Mouse (Mus musculus): ENCODE results near the gene Prcp. TPM values are rescaled to one million over a fixed set of nuclear protein-coding genes. Genes with fewer than 3 reads are reported as not detected.
"Not testable (repeated sequence)": the region's sequence is repeated elsewhere in the genome, so short reads cannot be mapped to it uniquely, and the experiment has no call there.

The Prcp gene
- polyA plus RNA-seq, 1 experiment from 2014 or later, result 120 TPM

GRCm38 (mm10) chr7:92920172-92920856 lies 46.0 kb downstream of the Prcp start:
- H3K36me3 ChIP-seq (ENCODE audit: inconsistent target), result peaks cover 37% of the 10 kb centered on the region
- no peak overlapping the region for H3K27ac ChIP-seq
- WGBS (ENCODE audit: missing documents), result 89% methylated on average over 6 of the region's 6 CpGs
- no peak overlapping the region for H3K4me3 ChIP-seq (ENCODE audit: inconsistent target)
- H3K79me2 ChIP-seq (ENCODE audit: inconsistent target), result no peaks in the 10 kb centered on the region

DNA sequence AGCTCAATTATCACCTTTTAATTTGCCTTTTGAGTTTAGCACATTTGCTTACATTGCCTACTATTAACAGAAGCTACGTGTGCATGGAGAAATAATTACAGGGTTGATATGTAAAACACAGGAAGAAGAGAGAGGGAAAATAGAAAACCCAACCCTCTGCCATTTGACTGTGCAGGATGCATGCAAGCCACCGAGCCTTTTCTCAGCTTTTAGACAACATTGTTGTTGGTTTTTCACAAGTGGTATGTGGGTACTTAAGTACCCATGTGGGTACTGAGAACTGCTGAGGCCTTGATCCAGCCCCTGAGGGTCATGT lies 46.5 kb downstream of the Prcp start:
- Histone ChIP-seq H3K4me3 (ENCODE audit: inconsistent target) (no peak overlapping the region), H3K27ac (no peak overlapping the region), H3K79me2 (ENCODE audit: inconsistent target) (no peaks in the 10 kb centered on the region), H3K36me3 (ENCODE audit: inconsistent target) (peaks cover 37% of the 10 kb centered on the region)
- whole genome bisulfite sequencing (ENCODE audit: missing documents), result 83% methylated on average over 2 of the region's 2 CpGs

GRCm38 (mm10) chr7:92932792-92933191 lies 58.5 kb downstream of the Prcp start:
- Histone ChIP-seq H3K27ac (no peak overlapping the region), H3K36me3 (ENCODE audit: inconsistent target) (peaks cover 11% of the 10 kb centered on the region; the same call in 1 of the 2 replicates), H3K79me2 (ENCODE audit: inconsistent target) (no peaks in the 10 kb centered on the region), H3K4me3 (ENCODE audit: inconsistent target) (no peak overlapping the region)
- 90% methylated on average over 8 of the region's 8 CpGs for WGBS (ENCODE audit: missing documents)

DNA sequence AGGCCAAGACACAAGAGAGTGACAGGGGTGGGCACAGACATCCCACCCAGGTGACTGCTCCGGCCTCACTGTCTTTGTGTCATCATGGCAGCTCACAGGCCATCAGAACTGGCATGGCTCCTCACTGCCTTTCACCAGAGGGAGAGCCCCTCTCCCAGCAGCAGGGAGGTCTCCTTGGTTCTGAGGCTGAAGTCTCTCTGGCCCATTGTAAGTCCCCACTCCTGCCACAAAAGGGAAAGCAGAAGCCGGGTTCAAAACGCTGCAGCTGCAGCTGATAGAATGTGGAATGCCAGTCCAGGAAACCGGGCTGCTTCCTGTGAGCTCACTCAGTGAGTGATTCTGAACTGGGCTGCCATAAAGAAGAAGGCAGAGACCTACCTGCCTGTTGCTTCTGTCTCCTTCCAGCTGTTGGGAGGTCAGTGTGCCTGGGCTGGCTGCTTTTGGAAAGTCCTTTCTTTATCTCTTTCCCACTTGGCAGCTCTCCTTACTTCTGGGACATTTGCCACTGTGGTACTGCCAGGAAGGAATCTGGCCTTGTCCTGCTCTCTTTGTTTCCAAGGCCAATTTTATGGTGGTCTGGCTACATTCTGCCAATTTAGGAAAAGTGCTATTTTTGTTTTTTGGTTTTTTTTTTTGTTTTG lies 59.2 kb downstream of the Prcp start:
- H3K4me3 ChIP-seq (ENCODE audit: inconsistent target); H3K27ac ChIP-seq; H3K79me2 ChIP-seq (ENCODE audit: inconsistent target): not testable (repeated sequence)
- WGBS (ENCODE audit: missing documents), result 50% methylated on average over 2 of the region's 4 CpGs
- peaks cover 11% of the 10 kb centered on the region; the same call in 1 of the 2 replicates for H3K36me3 ChIP-seq (ENCODE audit: inconsistent target)

DNA sequence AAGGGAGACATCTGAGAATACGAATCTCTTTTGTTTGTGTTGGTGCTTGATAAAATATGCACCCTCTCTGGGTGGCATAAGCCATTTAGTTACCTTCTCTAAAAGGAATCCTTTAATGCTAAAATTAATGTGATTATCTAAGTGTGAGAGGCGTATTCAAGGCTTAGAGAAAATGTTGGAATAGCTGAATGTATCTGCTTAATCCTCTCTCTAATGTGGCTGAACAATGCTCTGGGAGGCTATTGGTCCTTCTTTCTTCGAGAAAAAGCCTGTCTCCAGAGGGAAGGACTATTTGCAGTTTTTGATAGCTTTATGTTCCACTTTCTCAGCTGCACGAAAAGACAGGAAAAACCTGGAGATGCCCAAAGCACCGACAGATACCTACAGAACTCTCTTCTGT lies 62.5 kb downstream of the Prcp start:
- H3K4me3 ChIP-seq (ENCODE audit: inconsistent target), result no peak overlapping the region
- no peaks in the 10 kb centered on the region for H3K36me3 ChIP-seq (ENCODE audit: inconsistent target)
- H3K27ac ChIP-seq, result no peak overlapping the region
- 69% methylated on average over 5 of the region's 5 CpGs for WGBS (ENCODE audit: missing documents)
- no peaks in the 10 kb centered on the region for H3K79me2 ChIP-seq (ENCODE audit: inconsistent target)

GRCm38 (mm10) chr7:92937955-92938354 lies 63.7 kb downstream of the Prcp start:
- no peak overlapping the region for H3K27ac ChIP-seq
- H3K36me3 ChIP-seq (ENCODE audit: inconsistent target), result no peaks in the 10 kb centered on the region
- H3K4me3 ChIP-seq (ENCODE audit: inconsistent target), result no peak overlapping the region
- no peaks in the 10 kb centered on the region for H3K79me2 ChIP-seq (ENCODE audit: inconsistent target)
- WGBS (ENCODE audit: missing documents), result 48% methylated on average over 6 of the region's 6 CpGs

- Histone ChIP-seq H3K79me2 (ENCODE audit: inconsistent target) (no peaks in the 10 kb centered on the region), H3K36me3 (ENCODE audit: inconsistent target) (no peaks in the 10 kb centered on the region), H3K4me3 (ENCODE audit: inconsistent target) (no peak overlapping the region), H3K27ac (no peak overlapping the region)
- 85% methylated on average over 5 of the region's 5 CpGs for WGBS (ENCODE audit: missing documents)
Observed at GRCm38 (mm10) chr7:92939776-92940175, 65.5 kb downstream of the Prcp start.

GRCm38 (mm10) chr7:92950775-92951174 lies 76.5 kb downstream of the Prcp start:
- 79% methylated on average over 3 of the region's 3 CpGs for WGBS (ENCODE audit: missing documents)
- no peaks in the 10 kb centered on the region for H3K79me2 ChIP-seq (ENCODE audit: inconsistent target)
- H3K36me3 ChIP-seq (ENCODE audit: inconsistent target), result no peaks in the 10 kb centered on the region
- no peak overlapping the region for H3K27ac ChIP-seq
- no peak overlapping the region for H3K4me3 ChIP-seq (ENCODE audit: inconsistent target)

- WGBS (ENCODE audit: missing documents), result 95% methylated on average over 2 of the region's 2 CpGs
- H3K4me3 ChIP-seq (ENCODE audit: inconsistent target), result no peak overlapping the region
- H3K36me3 ChIP-seq (ENCODE audit: inconsistent target), result no peaks in the 10 kb centered on the region
- no peaks in the 10 kb centered on the region for H3K79me2 ChIP-seq (ENCODE audit: inconsistent target)
- H3K27ac ChIP-seq, result no peak overlapping the region
Observed at GRCm38 (mm10) chr7:92952210-92952609, 77.9 kb downstream of the Prcp start.

GRCm38 (mm10) chr7:92959758-92960157 lies 85.5 kb downstream of the Prcp start:
- no peaks in the 10 kb centered on the region for H3K36me3 ChIP-seq (ENCODE audit: inconsistent target)
- no peaks in the 10 kb centered on the region for H3K79me2 ChIP-seq (ENCODE audit: inconsistent target)
- no peak overlapping the region for H3K4me3 ChIP-seq (ENCODE audit: inconsistent target)
- WGBS (ENCODE audit: missing documents), result 83% methylated on average over 3 of the region's 3 CpGs
- H3K27ac ChIP-seq, result no peak overlapping the region

DNA sequence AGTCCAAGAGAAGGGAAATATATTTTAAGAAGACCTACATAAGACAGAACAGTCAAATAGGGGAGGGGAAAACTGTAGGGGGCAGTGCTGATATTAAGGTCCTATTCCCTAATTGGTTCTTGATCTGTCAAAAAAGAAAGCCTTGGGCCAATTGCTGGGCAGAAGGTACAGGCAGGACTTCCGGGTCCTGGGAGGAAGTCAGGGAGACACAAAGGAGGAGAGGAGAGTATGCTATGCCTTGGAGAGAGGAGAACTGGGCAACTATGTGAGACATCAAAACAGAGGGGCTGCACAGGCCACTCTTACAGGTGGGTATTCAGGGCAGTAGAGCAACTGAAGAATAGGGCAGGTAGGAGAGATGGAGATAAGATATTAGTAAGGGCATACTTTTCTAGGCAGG lies 87.6 kb downstream of the Prcp start:
- WGBS (ENCODE audit: missing documents), result 13% methylated on average over 1 of the region's 1 CpGs
- H3K27ac ChIP-seq, result no peak overlapping the region
- 0 out of 2 replicates have a peak overlapping the region, but pooled peaks have one; percentile 3 for H3K4me3 ChIP-seq (ENCODE audit: inconsistent target)

DNA sequence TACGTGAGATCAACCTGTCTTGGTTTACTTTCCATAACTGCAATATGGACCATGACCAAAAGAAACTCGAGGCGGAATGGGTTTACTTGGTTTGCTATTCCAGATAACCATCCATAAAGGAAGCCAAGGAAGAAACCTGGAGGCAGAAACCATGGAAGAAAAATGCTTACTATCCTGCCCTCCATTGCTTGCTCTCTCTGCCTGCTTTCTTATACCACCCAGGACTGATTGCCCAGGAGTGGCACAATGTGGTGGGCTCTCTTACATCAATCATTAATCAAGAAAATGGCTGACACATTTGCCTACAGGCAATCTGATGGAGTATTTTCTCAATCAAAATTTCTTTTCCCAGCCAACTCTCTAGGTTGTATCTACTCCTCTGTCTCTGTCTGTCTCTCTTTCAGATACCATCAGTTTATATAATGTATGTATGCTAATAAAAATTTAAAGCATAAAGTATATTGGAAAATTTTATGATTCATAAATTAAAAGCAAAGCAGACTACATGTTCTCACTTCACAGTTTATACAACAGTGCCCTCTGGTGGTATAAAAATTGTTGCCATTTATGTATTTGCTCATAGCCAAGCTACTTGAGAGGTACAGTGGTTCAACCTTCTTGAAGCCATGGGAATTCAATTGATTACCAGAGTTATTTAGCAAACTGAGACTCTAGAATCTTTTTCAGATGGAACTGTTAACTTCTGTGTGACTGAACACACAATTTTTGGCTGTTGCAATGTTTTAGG lies 90.7 kb downstream of the Prcp start:
- 73% methylated on average over 3 of the region's 3 CpGs for WGBS (ENCODE audit: missing documents)
- Histone ChIP-seq H3K36me3 (ENCODE audit: inconsistent target) (no peaks in the 10 kb centered on the region), H3K4me3 (ENCODE audit: inconsistent target) (no peak overlapping the region)

More for the DNA sequence above, 87.6 kb downstream of the Prcp start:
- H3K36me3 ChIP-seq (ENCODE audit: inconsistent target), result no peaks in the 10 kb centered on the region
- H3K79me2 ChIP-seq (ENCODE audit: inconsistent target), result no peaks in the 10 kb centered on the region

DNA sequence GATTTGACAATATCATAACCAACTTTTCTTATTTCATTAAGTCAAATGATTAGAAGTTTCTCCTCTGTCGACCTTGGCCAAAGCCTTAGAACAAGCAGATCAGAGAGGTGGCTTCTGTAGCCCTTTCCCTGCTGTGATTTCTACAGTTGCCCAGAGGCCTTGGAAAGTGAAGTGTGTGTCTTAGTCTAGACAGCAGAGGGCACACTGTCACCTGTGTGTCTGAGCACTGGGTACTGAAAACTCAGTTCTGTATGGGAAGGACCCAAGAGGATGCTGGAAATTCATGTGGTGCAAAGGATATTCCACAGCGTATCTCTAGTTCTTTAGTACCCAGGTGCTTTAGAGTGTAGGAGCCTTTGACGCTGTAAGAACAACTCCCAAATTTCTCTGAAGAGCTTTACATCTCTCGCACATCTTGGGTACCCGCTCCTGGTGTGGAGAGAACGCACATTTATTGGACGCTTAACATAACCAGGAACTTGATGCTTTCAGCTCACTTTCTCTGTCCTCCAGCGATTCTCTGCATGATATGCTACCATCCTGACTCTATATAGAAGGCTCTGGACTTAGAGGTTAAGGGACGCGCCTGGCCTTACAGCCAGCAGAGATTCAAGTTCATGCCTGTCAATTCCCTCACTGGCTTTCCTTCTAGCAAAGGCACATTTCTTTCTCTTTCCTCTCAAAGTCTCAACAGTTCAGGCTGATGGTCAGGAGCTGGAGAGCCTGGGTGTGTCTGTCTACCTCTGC lies 93.3 kb downstream of the Prcp start:
- WGBS (ENCODE audit: missing documents), result 77% methylated on average over 10 of the region's 10 CpGs
- H3K4me3 ChIP-seq (ENCODE audit: inconsistent target), result no peak overlapping the region
- no peak overlapping the region for H3K27ac ChIP-seq
- H3K36me3 ChIP-seq (ENCODE audit: inconsistent target), result no peaks in the 10 kb centered on the region
- H3K79me2 ChIP-seq (ENCODE audit: inconsistent target), result no peaks in the 10 kb centered on the region

More for the DNA sequence above, 90.7 kb downstream of the Prcp start:
- Histone ChIP-seq H3K79me2 (ENCODE audit: inconsistent target) (no peaks in the 10 kb centered on the region), H3K27ac (no peak overlapping the region)

DNA sequence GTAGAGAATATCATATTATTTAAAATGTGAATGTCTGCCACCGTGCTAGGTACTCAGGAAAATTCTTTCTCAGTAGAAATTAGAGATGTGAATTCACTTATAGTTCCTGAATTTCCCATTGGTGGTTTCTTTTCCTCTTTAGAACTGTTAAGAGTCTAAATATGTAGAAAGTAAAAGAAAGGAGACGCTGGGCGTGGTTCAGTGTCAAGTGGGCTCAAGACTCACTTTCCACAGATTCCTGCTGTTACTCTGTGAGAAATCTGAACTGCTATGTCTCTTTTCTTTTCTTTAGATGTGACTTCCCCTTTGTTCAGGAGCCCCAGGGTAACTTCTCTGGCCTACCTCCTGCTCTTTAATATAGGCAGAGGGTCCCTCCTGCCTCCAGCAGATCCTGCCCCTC lies 103.2 kb downstream of the Prcp start:
- Histone ChIP-seq H3K27ac (no peak overlapping the region), H3K36me3 (ENCODE audit: inconsistent target) (no peaks in the 10 kb centered on the region), H3K4me3 (ENCODE audit: inconsistent target) (no peak overlapping the region), H3K79me2 (ENCODE audit: inconsistent target) (no peaks in the 10 kb centered on the region)
- WGBS (ENCODE audit: missing documents), result 8% methylated on average over 3 of the region's 3 CpGs

Data from macrophage (primary cell).